Mouse (Mus musculus): ENCODE results near the gene Slc22a14. TPM values are rescaled to one million over a fixed set of nuclear protein-coding genes. Genes with fewer than 3 reads are reported as not detected.
A peak's percentile ranks its signal among the peaks of the same experiment; 100 is the strongest.

Slc22a14 gene
- 0.11 and 0.25 TPM in 2 replicates for polyA plus RNA-seq (2015; fragmentation: Nextera tagmentation; extraction: Ambion mirVana)

GRCm38 (mm10) chr9:119365284-119365683 is at the start of gene Slc22a14:
TSS of gene Slc22a14 (minus strand) at chr9:119365553.
- no peak within 1 kb of the TSS for H3K4me3 ChIP-seq
- ATAC-seq (replicated peaks; ENCODE audit: insufficient number of reproducible peaks, insufficient read depth, low FRiP score, low read depth), result no peak
- no peak within 1 kb of the TSS for H3K4me2 ChIP-seq
- no peak within 1 kb of the TSS for H3K9ac ChIP-seq
- no peaks in the 10 kb centered on the region for H3K9me3 ChIP-seq (replicated peaks)
- no peak within 1 kb of the TSS for H3K27ac ChIP-seq
- H3K27me3 ChIP-seq, result no peaks in the 10 kb centered on the region
- no peaks in the 10 kb centered on the region for H3K36me3 ChIP-seq
- 52% methylated on average over 7 of the region's 7 CpGs for WGBS
- peaks cover 19% of the 10 kb centered on the region for H3K4me1 ChIP-seq (replicated peaks)

DNA sequence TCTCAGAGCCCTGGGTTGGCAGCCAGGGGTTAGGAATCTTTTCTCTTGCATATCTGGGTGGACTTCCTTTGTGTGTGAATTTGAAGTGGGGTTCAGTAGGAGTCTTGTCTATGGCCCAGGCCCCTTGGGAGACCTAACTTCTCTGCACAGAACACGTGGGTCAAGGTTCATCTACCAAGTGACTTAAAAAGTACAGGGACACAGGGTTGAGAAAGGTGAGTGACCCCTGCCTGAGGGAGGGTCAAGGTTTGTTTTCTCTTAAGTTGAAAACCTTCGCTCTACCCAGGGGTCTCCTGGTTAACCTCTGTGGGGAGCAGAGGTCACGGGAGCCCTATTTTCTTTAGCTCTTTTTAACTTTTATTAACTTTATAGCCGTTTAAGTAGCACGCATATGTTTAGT is 44.5 kb upstream of the Slc22a14 start:
- no peak overlapping the region for H3K4me3 ChIP-seq
- H3K27ac ChIP-seq, result no peak overlapping the region
- peaks cover 22% of the 10 kb centered on the region for H3K4me1 ChIP-seq (replicated peaks)
- 85% methylated on average over 5 of the region's 5 CpGs for WGBS
- H3K36me3 ChIP-seq, result peaks cover 8% of the 10 kb centered on the region
- H3K27me3 ChIP-seq, result no peaks in the 10 kb centered on the region
- no peak overlapping the region for H3K9ac ChIP-seq
- no peak overlapping the region for H3K4me2 ChIP-seq
- ATAC-seq (replicated peaks; ENCODE audit: insufficient number of reproducible peaks, insufficient read depth, low FRiP score, low read depth), result no peak
- peaks cover 5% of the 10 kb centered on the region for H3K9me3 ChIP-seq (replicated peaks)

DNA sequence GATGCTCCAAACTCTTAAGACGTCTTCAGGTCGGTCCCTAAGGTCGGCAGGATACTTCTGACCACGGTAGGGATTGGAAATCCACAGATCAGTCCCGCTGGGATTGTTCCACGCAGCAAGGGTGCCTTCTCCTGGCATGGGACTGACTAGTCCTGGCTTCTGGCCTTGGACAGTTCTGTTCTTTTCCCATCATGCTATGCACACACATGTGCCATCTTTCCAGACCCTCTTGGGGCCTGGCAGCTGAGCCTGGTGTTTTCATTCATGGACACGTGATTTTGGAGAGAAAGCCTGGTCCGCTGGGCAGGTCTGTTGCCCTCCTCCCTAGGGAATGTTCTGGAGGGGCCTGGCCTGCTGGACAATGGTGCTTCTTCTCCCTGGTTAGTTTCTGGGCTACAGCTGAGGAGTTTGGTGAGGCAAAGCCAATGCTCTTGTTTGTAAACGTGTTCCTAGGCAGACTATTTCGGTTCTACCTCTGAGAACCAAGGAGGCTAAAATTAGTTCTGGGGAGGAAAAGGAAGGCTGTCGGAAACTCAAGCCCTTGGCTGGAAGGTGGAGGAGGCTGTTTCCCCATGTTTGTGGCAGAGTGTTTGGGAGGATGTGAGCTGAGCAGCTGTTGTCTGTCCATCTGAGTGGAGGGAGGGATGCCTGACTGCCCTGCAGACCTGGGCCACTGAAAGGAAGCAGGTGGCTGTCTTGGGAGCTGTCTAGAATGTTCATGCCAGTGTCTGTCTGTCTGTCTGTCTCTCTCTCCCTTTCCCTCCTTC is 43.7 kb upstream of the Slc22a14 start:
- ATAC-seq (replicated peaks; ENCODE audit: insufficient number of reproducible peaks, insufficient read depth, low FRiP score, low read depth), result no peak
- Histone ChIP-seq H3K27me3 (no peaks in the 10 kb centered on the region), H3K4me3 (no peak overlapping the region), H3K9ac (no peak overlapping the region), H3K4me2 (peak overlapping the region; percentile 35), H3K36me3 (peaks cover 8% of the 10 kb centered on the region), H3K9me3 (replicated peaks) (peaks cover 5% of the 10 kb centered on the region), H3K27ac (peak overlapping the region; percentile 71), H3K4me1 (replicated peaks) (peaks cover 25% of the 10 kb centered on the region)
- 52% methylated on average over 11 of the region's 11 CpGs for WGBS

GRCm38 (mm10) chr9:119407884-119408283 is 42.5 kb upstream of the Slc22a14 start:
- no peak for ATAC-seq (replicated peaks; ENCODE audit: insufficient number of reproducible peaks, insufficient read depth, low FRiP score, low read depth)
- H3K9ac ChIP-seq, result no peak overlapping the region
- peaks cover under 1% of the 10 kb centered on the region; the same call in 1 of the 2 replicates for H3K9me3 ChIP-seq (replicated peaks)
- no peak overlapping the region for H3K27ac ChIP-seq
- H3K4me1 ChIP-seq (replicated peaks), result peaks cover 33% of the 10 kb centered on the region
- no peak overlapping the region for H3K4me3 ChIP-seq
- peaks cover 4% of the 10 kb centered on the region; the same call in 1 of the 2 replicates for H3K36me3 ChIP-seq
- WGBS, result 74% methylated on average over 15 of the region's 15 CpGs
- no peaks in the 10 kb centered on the region for H3K27me3 ChIP-seq
- H3K4me2 ChIP-seq, result no peak overlapping the region

GRCm38 (mm10) chr9:119404090-119404489 is 38.7 kb upstream of the Slc22a14 start:
- peak overlapping the region; percentile 87 for H3K4me2 ChIP-seq

DNA sequence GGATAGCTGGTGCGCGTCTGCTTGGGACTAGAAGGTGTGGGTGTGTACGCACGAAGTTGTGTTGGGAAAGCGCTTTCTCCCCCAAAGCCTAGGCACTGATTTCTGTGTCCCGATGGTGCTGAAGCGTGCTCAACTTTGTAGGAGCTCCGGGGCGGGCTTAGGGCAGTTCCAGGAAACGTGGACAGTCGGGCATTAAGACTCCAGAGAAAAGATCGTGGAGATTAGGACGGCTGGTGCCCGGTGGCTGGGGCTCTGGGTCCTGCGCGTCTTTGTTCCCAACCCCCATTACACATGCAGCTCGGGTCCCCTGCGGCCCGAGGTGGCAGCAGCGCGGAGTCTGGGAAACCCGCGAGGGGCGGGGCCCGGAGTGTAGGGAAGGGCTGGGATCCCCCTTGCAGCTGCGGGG is 37.9 kb upstream of the Slc22a14 start:
- H3K9ac ChIP-seq, result peak overlapping the region; percentile 88
- H3K4me2 ChIP-seq, result peak overlapping the region; percentile 87
- H3K4me1 ChIP-seq (replicated peaks), result peaks cover 25% of the 10 kb centered on the region
- H3K9me3 ChIP-seq (replicated peaks), result no peaks in the 10 kb centered on the region
- peak overlapping the region; percentile 97; the same call in 1 of the 2 replicates for H3K27ac ChIP-seq
- peak overlapping the region; percentile 93 for H3K4me3 ChIP-seq
- no peak for ATAC-seq (replicated peaks; ENCODE audit: insufficient number of reproducible peaks, insufficient read depth, low FRiP score, low read depth)
- H3K27me3 ChIP-seq, result no peaks in the 10 kb centered on the region
- H3K36me3 ChIP-seq, result no peaks in the 10 kb centered on the region
- under 1% methylated on average over 26 of the region's 26 CpGs for WGBS

More at GRCm38 (mm10) chr9:119404090-119404489, 38.7 kb upstream of the Slc22a14 start:
- no peak for ATAC-seq (replicated peaks; ENCODE audit: insufficient number of reproducible peaks, insufficient read depth, low FRiP score, low read depth)
- Histone ChIP-seq H3K27ac (no peak overlapping the region), H3K4me1 (replicated peaks) (peaks cover 31% of the 10 kb centered on the region), H3K4me3 (peak overlapping the region; percentile 93), H3K9ac (no peak overlapping the region), H3K27me3 (no peaks in the 10 kb centered on the region), H3K36me3 (no peaks in the 10 kb centered on the region), H3K9me3 (replicated peaks) (no peaks in the 10 kb centered on the region)
- whole genome bisulfite sequencing, result 72% methylated on average over 5 of the region's 5 CpGs

DNA sequence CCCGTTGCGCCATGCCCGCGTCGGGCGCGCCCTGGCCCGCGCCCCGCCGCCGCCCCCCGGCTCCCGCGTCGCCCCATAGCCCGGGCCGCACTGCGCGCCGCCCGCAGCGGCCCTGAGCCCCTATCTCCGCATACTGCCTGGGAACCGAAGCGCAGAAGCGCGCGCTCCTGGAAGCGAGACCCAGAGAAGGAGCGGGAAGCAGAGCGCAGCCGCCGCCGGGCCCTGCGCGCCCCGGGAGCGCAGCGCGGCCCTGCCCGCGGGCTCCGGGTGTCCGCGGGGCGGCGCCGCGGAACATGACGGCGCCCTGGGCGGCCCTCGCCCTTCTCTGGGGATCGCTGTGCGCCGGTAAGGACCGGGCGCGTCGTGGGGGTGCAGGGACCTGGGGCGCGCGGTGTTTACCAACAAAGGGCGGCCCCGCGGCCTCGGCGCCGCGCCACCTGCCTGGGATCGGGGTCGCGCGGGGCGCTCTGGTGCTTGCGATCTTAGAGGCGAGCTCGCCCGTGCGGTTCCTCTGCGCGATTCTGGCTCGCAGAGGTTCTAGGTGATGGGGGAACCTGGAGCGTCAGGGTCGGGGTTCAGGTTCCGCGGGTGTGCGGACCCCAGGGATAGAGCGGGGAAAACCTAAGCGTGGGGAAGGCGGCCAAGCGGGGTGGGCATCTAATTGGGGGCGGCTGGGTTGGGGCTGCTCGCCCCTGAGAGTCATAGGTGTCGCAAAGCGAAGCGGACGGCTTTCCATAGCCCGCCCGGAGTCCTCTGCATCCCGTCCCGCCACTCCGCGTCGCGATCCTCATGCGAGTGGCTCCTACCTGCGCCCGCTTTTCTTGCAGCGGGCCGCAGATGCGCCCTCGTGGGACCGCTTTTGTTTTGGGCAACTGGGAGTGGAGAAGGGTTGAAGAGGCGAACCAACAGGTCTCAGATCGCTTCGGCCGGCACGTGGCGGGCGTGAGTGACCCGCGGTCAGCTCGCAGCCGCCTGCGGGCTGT is 37.2 kb upstream of the Slc22a14 start:
- peak overlapping the region; percentile 93 for H3K4me3 ChIP-seq
- under 1% methylated on average over 110 of the region's 127 CpGs for WGBS
- H3K27me3 ChIP-seq, result no peaks in the 10 kb centered on the region
- peaks cover 21% of the 10 kb centered on the region for H3K4me1 ChIP-seq (replicated peaks)
- H3K9me3 ChIP-seq (replicated peaks), result no peaks in the 10 kb centered on the region
- peak overlapping the region; percentile 87 for H3K4me2 ChIP-seq
- ATAC-seq (replicated peaks; ENCODE audit: insufficient number of reproducible peaks, insufficient read depth, low FRiP score, low read depth), result peak; percentile 48
- H3K27ac ChIP-seq, result peak overlapping the region; percentile 97
- no peaks in the 10 kb centered on the region for H3K36me3 ChIP-seq
- peak overlapping the region; percentile 88 for H3K9ac ChIP-seq

DNA sequence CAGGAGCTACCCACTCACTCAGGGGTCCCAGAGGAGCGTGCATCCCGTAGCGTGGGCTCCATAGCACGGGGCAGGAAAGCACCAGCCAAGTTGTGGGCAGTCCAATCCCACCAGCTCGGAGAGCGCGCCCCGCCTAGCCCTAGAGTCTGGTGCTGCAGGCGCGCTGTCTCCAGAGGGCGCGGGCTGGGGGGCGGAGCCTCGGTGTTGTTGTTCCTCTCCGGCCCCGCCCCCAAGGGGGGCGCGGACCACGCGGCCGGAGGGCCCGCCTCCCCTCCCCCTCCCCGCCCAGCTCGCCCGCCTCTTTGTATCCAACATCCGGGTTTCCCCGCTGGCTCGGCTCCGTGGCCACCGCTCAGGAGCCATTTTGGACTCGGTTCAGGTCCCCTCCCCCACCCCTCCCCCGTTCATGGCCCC is 36.5 kb upstream of the Slc22a14 start, which contains the start of gene Acvr2b:
TSS of gene Acvr2b (plus strand) at position 318 of the 414 bp plus-strand sequence.
- Histone ChIP-seq H3K9ac (peak within 1 kb of the TSS; percentile 88), H3K4me2 (peak within 1 kb of the TSS; percentile 87), H3K4me3 (peak within 1 kb of the TSS; percentile 93), H3K9me3 (replicated peaks) (no peaks in the 10 kb centered on the region), H3K27ac (peak within 1 kb of the TSS; percentile 97), H3K36me3 (no peaks in the 10 kb centered on the region), H3K4me1 (replicated peaks) (peaks cover 21% of the 10 kb centered on the region), H3K27me3 (no peaks in the 10 kb centered on the region)
- peak; percentile 95 for ATAC-seq (replicated peaks; ENCODE audit: insufficient number of reproducible peaks, insufficient read depth, low FRiP score, low read depth)
- under 1% methylated on average over 31 of the region's 32 CpGs for WGBS

GRCm38 (mm10) chr9:119401351-119401750 is 36.0 kb upstream of the Slc22a14 start:
- H3K4me1 ChIP-seq (replicated peaks), result peaks cover 21% of the 10 kb centered on the region
- H3K9ac ChIP-seq, result peak overlapping the region; percentile 45
- peak overlapping the region; percentile 93 for H3K4me3 ChIP-seq
- H3K27me3 ChIP-seq, result no peaks in the 10 kb centered on the region
- no peak for ATAC-seq (replicated peaks; ENCODE audit: insufficient number of reproducible peaks, insufficient read depth, low FRiP score, low read depth)
- H3K36me3 ChIP-seq, result no peaks in the 10 kb centered on the region
- H3K27ac ChIP-seq, result peak overlapping the region; percentile 59
- H3K4me2 ChIP-seq, result peak overlapping the region; percentile 87
- no peaks in the 10 kb centered on the region for H3K9me3 ChIP-seq (replicated peaks)
- 2% methylated on average over 7 of the region's 7 CpGs for WGBS

- Histone ChIP-seq H3K4me2 (no peak overlapping the region), H3K27ac (no peak overlapping the region), H3K4me3 (no peak overlapping the region), H3K36me3 (no peaks in the 10 kb centered on the region), H3K27me3 (no peaks in the 10 kb centered on the region), H3K9ac (no peak overlapping the region), H3K4me1 (replicated peaks) (no peaks in the 10 kb centered on the region), H3K9me3 (replicated peaks) (no peaks in the 10 kb centered on the region)
- WGBS, result 77% methylated on average over 1 of the region's 1 CpGs
- ATAC-seq (replicated peaks; ENCODE audit: insufficient number of reproducible peaks, insufficient read depth, low FRiP score, low read depth), result no peak
Measured at GRCm38 (mm10) chr9:119394808-119395207, 29.5 kb upstream of the Slc22a14 start.

GRCm38 (mm10) chr9:119390214-119390613 is 24.9 kb upstream of the Slc22a14 start:
- Histone ChIP-seq H3K4me1 (replicated peaks) (no peaks in the 10 kb centered on the region), H3K9me3 (replicated peaks) (no peaks in the 10 kb centered on the region), H3K27me3 (no peaks in the 10 kb centered on the region), H3K4me2 (no peak overlapping the region), H3K4me3 (no peak overlapping the region), H3K36me3 (no peaks in the 10 kb centered on the region), H3K27ac (no peak overlapping the region), H3K9ac (no peak overlapping the region)
- 87% methylated on average over 2 of the region's 2 CpGs for WGBS
- ATAC-seq (replicated peaks; ENCODE audit: insufficient number of reproducible peaks, insufficient read depth, low FRiP score, low read depth), result no peak

Data from heart, embryonic 15.5 days (tissue).